Mouse (Mus musculus) bone marrow macrophage, adult 2 months (primary cell): ENCODE data around the gene Chrna4. TPM values are rescaled to one million over a fixed set of nuclear protein-coding genes. Genes with fewer than 3 reads are reported as not detected.

Experiments used
- H3K27ac ChIP-seq: 2 replicates; pipeline ENCODE4 v1.5.1; 2012; ENCODE audit warnings: low read depth, low read length; ENCODE audit not compliant: insufficient read depth
- H3K4me1 ChIP-seq: 2 replicates; pipeline ENCODE4 v1.6.1; 2012; ENCODE audit warnings: low read length; ENCODE audit not compliant: control insufficient read depth, insufficient read depth
- H3K4me3 ChIP-seq: 2 replicates; pipeline ENCODE4 v1.5.1; 2012; ENCODE audit warnings: mild to moderate bottlenecking, low read length, moderate library complexity; ENCODE audit not compliant: insufficient read depth
- CTCF ChIP-seq: IDR thresholded peaks from 2 replicates; pipeline ENCODE4 v1.5.1; 2012; ENCODE audit warnings: low read depth, mild to moderate bottlenecking, low read length, moderate library complexity
- POLR2A ChIP-seq: IDR thresholded peaks from 2 replicates; pipeline ENCODE4 v1.6.1; 2012; ENCODE audit warnings: mild to moderate bottlenecking, low read depth, low read length, borderline replicate concordance
- polyA plus RNA-seq: library from polyadenylated mRNA; stranded (reverse); fragments of >200 nt; gene quantifications from 2 replicates; pipeline ENCODE4 v1.2.4, GENCODE M21; 2012; ENCODE audit not compliant: missing spikeins, insufficient read depth, insufficient read length

Gene Chrna4
- not detected in 2 replicates for polyA plus RNA-seq

GRCm38 (mm10) chr2:181043437-181043836 is at the start of gene Chrna4:
TSS of gene Chrna4 (minus strand) at chr2:181043546.
- H3K4me1 ChIP-seq, result no peaks in the 10 kb centered on the region
- no peak within 1 kb of the TSS for H3K27ac ChIP-seq
- TF ChIP-seq POLR2A (no peak), CTCF (no peak)
- no peak within 1 kb of the TSS for H3K4me3 ChIP-seq

GRCm38 (mm10) chr2:181090123-181090522 is 46.8 kb upstream of the Chrna4 start:
- H3K4me1 ChIP-seq, result 0 out of 2 replicates have a peak, but pooled peaks cover 3% of the 10 kb centered on the region
- no peak overlapping the region for H3K27ac ChIP-seq
- no peak for TF ChIP-seq CTCF
- TF ChIP-seq POLR2A, result no peak
- H3K4me3 ChIP-seq, result no peak overlapping the region

- no peaks in the 10 kb centered on the region for H3K4me1 ChIP-seq
- no peak overlapping the region for H3K4me3 ChIP-seq
- H3K27ac ChIP-seq, result no peak overlapping the region
- no peak for TF ChIP-seq CTCF
- TF ChIP-seq POLR2A, result no peak
Measured at GRCm38 (mm10) chr2:181084997-181085396, 41.7 kb upstream of the Chrna4 start.

GRCm38 (mm10) chr2:181083945-181084344 is 40.6 kb upstream of the Chrna4 start:
- no peak overlapping the region for H3K4me3 ChIP-seq
- TF ChIP-seq POLR2A (no peak), CTCF (no peak)
- H3K4me1 ChIP-seq, result no peaks in the 10 kb centered on the region
- no peak overlapping the region for H3K27ac ChIP-seq

- H3K4me3 ChIP-seq, result no peak overlapping the region
- no peak for TF ChIP-seq CTCF
- no peak for TF ChIP-seq POLR2A
Measured at GRCm38 (mm10) chr2:181080886-181081285, 37.5 kb upstream of the Chrna4 start.

GRCm38 (mm10) chr2:181079518-181079917 is 36.2 kb upstream of the Chrna4 start:
- TF ChIP-seq POLR2A (no peak), CTCF (no peak)
- H3K4me3 ChIP-seq, result no peak overlapping the region
- H3K27ac ChIP-seq, result no peak overlapping the region
- no peaks in the 10 kb centered on the region for H3K4me1 ChIP-seq

More at GRCm38 (mm10) chr2:181080886-181081285, 37.5 kb upstream of the Chrna4 start:
- Histone ChIP-seq H3K4me1 (no peaks in the 10 kb centered on the region), H3K27ac (no peak overlapping the region)

- no peak overlapping the region for H3K4me3 ChIP-seq
- no peaks in the 10 kb centered on the region for H3K4me1 ChIP-seq
- no peak overlapping the region for H3K27ac ChIP-seq
- TF ChIP-seq CTCF, result no peak
- no peak for TF ChIP-seq POLR2A
Measured at GRCm38 (mm10) chr2:181078908-181079307, 35.6 kb upstream of the Chrna4 start.

GRCm38 (mm10) chr2:181075501-181075900 is 32.2 kb upstream of the Chrna4 start:
- no peak overlapping the region for H3K27ac ChIP-seq
- no peak for TF ChIP-seq POLR2A
- no peak for TF ChIP-seq CTCF

GRCm38 (mm10) chr2:181072403-181072714 is 29.0 kb upstream of the Chrna4 start:
- no peak for TF ChIP-seq POLR2A
- TF ChIP-seq CTCF, result no peak
- Histone ChIP-seq H3K27ac (no peak overlapping the region), H3K4me3 (no peak overlapping the region), H3K4me1 (no peaks in the 10 kb centered on the region)

More at GRCm38 (mm10) chr2:181075501-181075900, 32.2 kb upstream of the Chrna4 start:
- Histone ChIP-seq H3K4me1 (no peaks in the 10 kb centered on the region), H3K4me3 (no peak overlapping the region)

GRCm38 (mm10) chr2:181071706-181072402 is 28.5 kb upstream of the Chrna4 start:
- TF ChIP-seq CTCF, result peak; percentile 83
- TF ChIP-seq POLR2A, result no peak
- Histone ChIP-seq H3K4me1 (no peaks in the 10 kb centered on the region), H3K27ac (no peak overlapping the region), H3K4me3 (no peak overlapping the region)
